Mouse (Mus musculus) megakaryocyte, embryonic 14.5 days (primary cell): ENCODE data around the gene Mical2. TPM values are rescaled to one million over a fixed set of nuclear protein-coding genes. Genes with fewer than 3 reads are reported as not detected.

Source experiments
- H3K27me3 ChIP-seq: replicated peaks from 2 replicates; pipeline ENCODE3; 2012; ENCODE audit warnings: inconsistent platforms
- H3K36me3 ChIP-seq: replicated peaks from 2 replicates; pipeline ENCODE3; 2012; ENCODE audit warnings: low read length, inconsistent platforms, mixed read lengths
- H3K4me1 ChIP-seq: 2 replicates; pipeline ENCODE4 v1.6.1; 2012; ENCODE audit warnings: inconsistent platforms
- H3K4me3 ChIP-seq: replicated peaks from 2 replicates; pipeline ENCODE3; 2012; ENCODE audit warnings: moderate library complexity, mild to moderate bottlenecking, inconsistent platforms
- H3K9me3 ChIP-seq: 2 replicates; pipeline ENCODE4 v1.6.1; 2012; ENCODE audit warnings: inconsistent platforms
- FLI1 ChIP-seq: IDR thresholded peaks from 2 replicates; pipeline ENCODE4 v1.6.1; 2012; ENCODE audit warnings: low read length, inconsistent platforms, mixed read lengths
- GATA1 ChIP-seq: IDR thresholded peaks from 3 replicates; pipeline ENCODE4 v1.6.1; 2012; ENCODE audit warnings: mixed read lengths, low read length, inconsistent platforms, borderline replicate concordance
- polyA plus RNA-seq: library from polyadenylated mRNA; stranded (reverse); fragments of >175 nt; gene quantifications from 2 replicates; pipeline ENCODE4 v1.2.3, GENCODE M21; 2012; ENCODE audit warnings: low replicate concordance; ENCODE audit not compliant: insufficient read depth

Gene Mical2
- polyA plus RNA-seq, 1 experiment: 0.22 TPM

GRCm38 (mm10) chr7:112336769-112337168 lies 111.1 kb downstream of the Mical2 start:
- H3K4me1 ChIP-seq: no peaks in the 10 kb centered on the region
- peaks cover 13% of the 10 kb centered on the region for H3K27me3 ChIP-seq
- no peak overlapping the region for H3K4me3 ChIP-seq
- H3K9me3 ChIP-seq: no peaks in the 10 kb centered on the region
- no peak for TF ChIP-seq FLI1
- TF ChIP-seq GATA1: no peak
- no peaks in the 10 kb centered on the region for H3K36me3 ChIP-seq

- Histone ChIP-seq H3K4me1 (no peaks in the 10 kb centered on the region), H3K27me3 (peaks cover 11% of the 10 kb centered on the region), H3K4me3 (no peak overlapping the region), H3K36me3 (no peaks in the 10 kb centered on the region), H3K9me3 (no peaks in the 10 kb centered on the region)
- TF ChIP-seq FLI1: no peak
- no peak for TF ChIP-seq GATA1
Measured at GRCm38 (mm10) chr7:112337736-112338135, 112.1 kb downstream of the Mical2 start.

- no peaks in the 10 kb centered on the region for H3K36me3 ChIP-seq
- H3K4me3 ChIP-seq: no peak overlapping the region
- no peak for TF ChIP-seq FLI1
- TF ChIP-seq GATA1: no peak
- no peaks in the 10 kb centered on the region for H3K4me1 ChIP-seq
- no peaks in the 10 kb centered on the region for H3K9me3 ChIP-seq
- H3K27me3 ChIP-seq: peaks cover 6% of the 10 kb centered on the region
Measured at GRCm38 (mm10) chr7:112341052-112341451, 115.4 kb downstream of the Mical2 start.

GRCm38 (mm10) chr7:112345687-112346086 lies 120.0 kb downstream of the Mical2 start:
- peaks cover 5% of the 10 kb centered on the region; the same call in 1 of the 2 replicates for H3K9me3 ChIP-seq
- peaks cover 6% of the 10 kb centered on the region for H3K27me3 ChIP-seq
- no peaks in the 10 kb centered on the region for H3K36me3 ChIP-seq
- TF ChIP-seq GATA1 (no peak), FLI1 (no peak)
- H3K4me1 ChIP-seq: no peaks in the 10 kb centered on the region
- H3K4me3 ChIP-seq: no peak overlapping the region

- Histone ChIP-seq H3K4me3 (no peak overlapping the region), H3K36me3 (no peaks in the 10 kb centered on the region), H3K4me1 (no peaks in the 10 kb centered on the region), H3K9me3 (peaks cover 5% of the 10 kb centered on the region; the same call in 1 of the 2 replicates), H3K27me3 (peaks cover 6% of the 10 kb centered on the region)
- TF ChIP-seq GATA1 (no peak), FLI1 (no peak)
Measured at GRCm38 (mm10) chr7:112351541-112351940, 125.9 kb downstream of the Mical2 start.

- Histone ChIP-seq H3K36me3 (no peaks in the 10 kb centered on the region), H3K9me3 (peaks cover 5% of the 10 kb centered on the region; the same call in 1 of the 2 replicates), H3K27me3 (peaks cover 6% of the 10 kb centered on the region), H3K4me1 (no peaks in the 10 kb centered on the region), H3K4me3 (no peak overlapping the region)
- TF ChIP-seq FLI1 (no peak), GATA1 (no peak)
Measured at GRCm38 (mm10) chr7:112352005-112352404, 126.3 kb downstream of the Mical2 start.

- peaks cover 6% of the 10 kb centered on the region for H3K27me3 ChIP-seq
- TF ChIP-seq GATA1: no peak
- no peak for TF ChIP-seq FLI1
- no peaks in the 10 kb centered on the region for H3K4me1 ChIP-seq
- H3K4me3 ChIP-seq: no peak overlapping the region
- H3K9me3 ChIP-seq: peaks cover 5% of the 10 kb centered on the region; the same call in 1 of the 2 replicates
- H3K36me3 ChIP-seq: no peaks in the 10 kb centered on the region
Measured at GRCm38 (mm10) chr7:112353011-112353410, 127.4 kb downstream of the Mical2 start.

- Histone ChIP-seq H3K4me3 (no peak overlapping the region), H3K4me1 (no peaks in the 10 kb centered on the region), H3K27me3 (peaks cover 11% of the 10 kb centered on the region), H3K9me3 (peaks cover 5% of the 10 kb centered on the region; the same call in 1 of the 2 replicates), H3K36me3 (no peaks in the 10 kb centered on the region)
- TF ChIP-seq GATA1 (no peak), FLI1 (no peak)
Measured at GRCm38 (mm10) chr7:112353939-112354338, 128.3 kb downstream of the Mical2 start.

- H3K4me3 ChIP-seq: no peak overlapping the region
- H3K36me3 ChIP-seq: no peaks in the 10 kb centered on the region
- H3K9me3 ChIP-seq: peaks cover 1% of the 10 kb centered on the region; the same call in 1 of the 2 replicates
- H3K27me3 ChIP-seq: peaks cover 11% of the 10 kb centered on the region
- no peak for TF ChIP-seq FLI1
- TF ChIP-seq GATA1: no peak
- no peaks in the 10 kb centered on the region for H3K4me1 ChIP-seq
Measured at GRCm38 (mm10) chr7:112354503-112354951, 128.9 kb downstream of the Mical2 start.

- no peak for TF ChIP-seq FLI1
- no peak for TF ChIP-seq GATA1
- H3K36me3 ChIP-seq: no peaks in the 10 kb centered on the region
Measured at GRCm38 (mm10) chr7:112359594-112359993, 133.9 kb downstream of the Mical2 start.

More at GRCm38 (mm10) chr7:112359594-112359993, 133.9 kb downstream of the Mical2 start:
- no peak overlapping the region for H3K4me3 ChIP-seq
- H3K9me3 ChIP-seq: no peaks in the 10 kb centered on the region
- no peaks in the 10 kb centered on the region for H3K4me1 ChIP-seq
- peaks cover 25% of the 10 kb centered on the region for H3K27me3 ChIP-seq
